Mouse (Mus musculus): Measurements from ENCODE around the gene Mtnr1a. TPM values are rescaled to one million over a fixed set of nuclear protein-coding genes. Genes with fewer than 3 reads are reported as not detected.

Mtnr1a gene
- polyA plus RNA-seq, 1 experiment, result not detected

DNA sequence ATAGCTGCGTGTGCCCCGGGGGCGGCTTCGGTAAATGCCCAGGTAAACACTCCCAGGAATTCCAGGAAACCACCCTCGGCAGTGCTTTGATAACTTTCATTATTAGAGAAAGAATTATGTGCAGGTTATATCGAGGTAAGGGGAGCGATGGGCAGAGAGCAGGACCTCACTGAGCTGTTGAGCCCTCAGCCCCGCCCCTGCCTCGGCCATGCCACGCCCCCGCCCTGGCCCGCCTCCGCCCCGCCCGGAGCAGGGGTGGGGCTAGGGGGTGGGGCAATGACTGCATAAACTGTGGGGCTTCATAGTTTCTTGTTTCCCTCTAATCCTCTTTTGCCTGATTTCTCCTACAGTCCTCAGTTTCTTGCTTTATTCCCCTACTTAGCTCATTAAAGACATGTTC lies 30.6 kb upstream of the Mtnr1a start:
- Histone ChIP-seq H3K36me3 (ENCODE audit: control insufficient read depth, insufficient read depth) (peaks cover 51% of the 10 kb centered on the region), H3K4me2 (ENCODE audit: low read depth) (no peak overlapping the region), H3K79me2 (ENCODE audit: control insufficient read depth, insufficient read depth) (no peaks in the 10 kb centered on the region), H3K27me3 (ENCODE audit: control insufficient read depth, insufficient read depth, insufficient read length) (no peaks in the 10 kb centered on the region), H3ac (ENCODE audit: control insufficient read depth, insufficient read length) (no peak overlapping the region), H3K4me3 (no peak overlapping the region)
- TF ChIP-seq POLR2AphosphoS2 (IDR thresholded peaks at IDR 0.05; ENCODE audit: insufficient read length, low read depth) (no peak), MAX (IDR thresholded peaks at IDR 0.05; ENCODE audit: low read depth) (no peak), MYOG (IDR thresholded peaks at IDR 0.05; ENCODE audit: control insufficient read depth in 1 of 3, insufficient read depth in 1 of 3, insufficient read length in 2 of 3, low read depth in 2 of 3) (no peak), E2F4 (IDR thresholded peaks at IDR 0.05; ENCODE audit: insufficient read depth) (no peak), MYOD1 (IDR thresholded peaks at IDR 0.05; ENCODE audit: control insufficient read depth in 1 of 3, insufficient read length in 2 of 3, low read depth in 2 of 3) (no peak), REST (IDR thresholded peaks at IDR 0.05; ENCODE audit: insufficient read depth, insufficient read length) (no peak), CEBPB (IDR thresholded peaks at IDR 0.05; ENCODE audit: insufficient read depth, poor library complexity, severe bottlenecking) (no peak), USF1 (IDR thresholded peaks at IDR 0.05; ENCODE audit: low read depth) (no peak)

DNA sequence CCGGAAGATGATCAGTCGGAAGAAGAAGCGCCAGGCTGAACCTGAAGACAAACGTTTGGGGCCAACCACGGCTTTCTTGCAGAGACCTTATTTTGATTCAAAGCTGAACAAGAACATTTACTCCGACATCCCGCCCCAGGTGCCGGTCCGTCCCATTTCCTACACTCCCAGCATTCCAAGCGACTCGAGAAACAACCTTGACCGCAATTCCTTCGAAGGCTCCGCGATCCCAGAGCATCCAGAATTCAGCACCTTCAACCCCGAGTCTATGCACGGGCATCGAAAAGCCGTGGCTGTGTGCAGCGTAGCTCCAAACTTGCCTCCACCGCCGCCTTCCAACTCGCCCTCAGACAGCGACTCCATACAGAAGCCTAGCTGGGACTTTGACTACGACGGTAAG lies 24.8 kb upstream of the Mtnr1a start:
- Histone ChIP-seq H3K4me3 (no peak overlapping the region), H3K27me3 (ENCODE audit: control insufficient read depth, insufficient read depth, insufficient read length) (no peaks in the 10 kb centered on the region), H3K36me3 (ENCODE audit: control insufficient read depth, insufficient read depth) (peaks cover 23% of the 10 kb centered on the region), H3ac (ENCODE audit: control insufficient read depth, insufficient read length) (no peak overlapping the region), H3K79me2 (ENCODE audit: control insufficient read depth, insufficient read depth) (no peaks in the 10 kb centered on the region), H3K4me2 (ENCODE audit: low read depth) (no peak overlapping the region)
- TF ChIP-seq POLR2AphosphoS2 (IDR thresholded peaks at IDR 0.05; ENCODE audit: insufficient read length, low read depth), result no peak
- no peak for TF ChIP-seq SRF (IDR thresholded peaks at IDR 0.05; ENCODE audit: control insufficient read depth, insufficient read length, low read depth)
- TF ChIP-seq REST (IDR thresholded peaks at IDR 0.05; ENCODE audit: insufficient read depth, insufficient read length), result no peak
- TF ChIP-seq CEBPB (IDR thresholded peaks at IDR 0.05; ENCODE audit: insufficient read depth, poor library complexity, severe bottlenecking), result no peak
- no peak for TF ChIP-seq MAX (IDR thresholded peaks at IDR 0.05; ENCODE audit: low read depth)
- TF ChIP-seq POLR2A (IDR thresholded peaks at IDR 0.05; ENCODE audit: insufficient read length, low read depth), result no peak
- TF ChIP-seq TCF3 (IDR thresholded peaks at IDR 0.05; ENCODE audit: insufficient read length, low read depth), result no peak
- TF ChIP-seq E2F4 (IDR thresholded peaks at IDR 0.05; ENCODE audit: insufficient read depth), result no peak
- no peak for TF ChIP-seq USF1 (IDR thresholded peaks at IDR 0.05; ENCODE audit: low read depth)

DNA sequence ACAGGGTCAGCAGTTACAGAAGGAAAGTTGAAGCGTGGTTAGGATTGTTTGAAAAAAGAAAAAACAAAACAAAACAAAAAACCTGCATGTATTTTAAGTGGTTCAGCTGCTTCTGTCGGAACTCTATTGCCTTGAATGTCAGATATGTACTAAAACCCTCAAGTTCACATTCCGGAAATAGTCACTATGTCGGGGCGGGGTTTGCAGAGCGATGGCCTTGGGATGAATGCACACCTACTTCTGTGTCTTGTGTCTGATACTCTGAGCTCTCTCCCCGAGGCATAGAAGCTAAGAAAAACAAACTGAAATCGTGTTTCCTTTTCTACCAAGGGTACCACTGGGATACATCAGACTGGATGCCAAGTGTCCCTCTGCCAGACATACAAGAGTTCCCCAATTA lies 18.5 kb upstream of the Mtnr1a start:
- TF ChIP-seq POLR2A (IDR thresholded peaks at IDR 0.05; ENCODE audit: insufficient read length, low read depth) (no peak), TCF3 (IDR thresholded peaks at IDR 0.05; ENCODE audit: insufficient read length, low read depth) (no peak), USF1 (IDR thresholded peaks at IDR 0.05; ENCODE audit: low read depth) (no peak), POLR2AphosphoS2 (IDR thresholded peaks at IDR 0.05; ENCODE audit: insufficient read length, low read depth) (no peak), REST (IDR thresholded peaks at IDR 0.05; ENCODE audit: insufficient read depth, insufficient read length) (no peak), TCF12 (IDR thresholded peaks at IDR 0.05; ENCODE audit: insufficient read depth, poor library complexity, severe bottlenecking) (no peak), SRF (IDR thresholded peaks at IDR 0.05; ENCODE audit: control insufficient read depth, insufficient read length, low read depth) (no peak)
- H3K36me3 ChIP-seq (ENCODE audit: control insufficient read depth, insufficient read depth), result peaks cover 15% of the 10 kb centered on the region

DNA sequence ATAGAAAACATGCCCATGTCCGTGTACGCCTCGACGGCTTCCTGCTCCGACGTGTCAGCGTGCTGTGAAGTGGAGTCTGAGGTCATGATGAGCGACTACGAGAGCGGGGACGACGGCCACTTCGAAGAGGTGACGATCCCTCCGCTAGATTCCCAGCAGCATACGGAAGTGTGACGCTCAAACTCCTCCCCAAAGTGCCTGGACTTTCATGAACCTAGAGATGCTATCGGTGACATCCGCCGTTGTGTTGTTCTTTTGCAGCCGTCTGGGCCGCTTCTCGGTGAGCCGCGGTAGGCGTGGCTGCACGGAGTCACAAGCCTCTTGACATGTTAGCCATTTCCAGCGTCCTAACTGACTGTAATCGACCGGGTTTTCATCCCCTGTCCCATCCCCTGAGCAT lies 17.7 kb upstream of the Mtnr1a start:
- Histone ChIP-seq H3ac (ENCODE audit: control insufficient read depth, insufficient read length) (no peak overlapping the region), H3K4me3 (no peak overlapping the region), H3K27me3 (ENCODE audit: control insufficient read depth, insufficient read depth, insufficient read length) (no peaks in the 10 kb centered on the region), H3K79me2 (ENCODE audit: control insufficient read depth, insufficient read depth) (no peaks in the 10 kb centered on the region), H3K36me3 (ENCODE audit: control insufficient read depth, insufficient read depth) (peaks cover 15% of the 10 kb centered on the region), H3K4me2 (ENCODE audit: low read depth) (no peak overlapping the region)
- no peak for TF ChIP-seq TCF12 (IDR thresholded peaks at IDR 0.05; ENCODE audit: insufficient read depth, poor library complexity, severe bottlenecking)
- no peak for TF ChIP-seq SRF (IDR thresholded peaks at IDR 0.05; ENCODE audit: control insufficient read depth, insufficient read length, low read depth)
- no peak for TF ChIP-seq POLR2AphosphoS2 (IDR thresholded peaks at IDR 0.05; ENCODE audit: insufficient read length, low read depth)
- no peak for TF ChIP-seq USF1 (IDR thresholded peaks at IDR 0.05; ENCODE audit: low read depth)
- no peak for TF ChIP-seq REST (IDR thresholded peaks at IDR 0.05; ENCODE audit: insufficient read depth, insufficient read length)
- TF ChIP-seq MYOD1 (IDR thresholded peaks at IDR 0.05; ENCODE audit: control insufficient read depth in 1 of 3, insufficient read length in 2 of 3, low read depth in 2 of 3), result no peak
- no peak for TF ChIP-seq TCF3 (IDR thresholded peaks at IDR 0.05; ENCODE audit: insufficient read length, low read depth)
- TF ChIP-seq CEBPB (IDR thresholded peaks at IDR 0.05; ENCODE audit: insufficient read depth, poor library complexity, severe bottlenecking), result no peak
- no peak for TF ChIP-seq E2F4 (IDR thresholded peaks at IDR 0.05; ENCODE audit: insufficient read depth)
- TF ChIP-seq POLR2A (IDR thresholded peaks at IDR 0.05; ENCODE audit: insufficient read length, low read depth), result no peak
- TF ChIP-seq MYOG (IDR thresholded peaks at IDR 0.05; ENCODE audit: control insufficient read depth in 1 of 3, insufficient read depth in 1 of 3, insufficient read length in 2 of 3, low read depth in 2 of 3), result no peak
- TF ChIP-seq MAX (IDR thresholded peaks at IDR 0.05; ENCODE audit: low read depth), result no peak

More for the DNA sequence above, 18.5 kb upstream of the Mtnr1a start:
- Histone ChIP-seq H3K4me3 (no peak overlapping the region), H3ac (ENCODE audit: control insufficient read depth, insufficient read length) (no peak overlapping the region), H3K4me2 (ENCODE audit: low read depth) (no peak overlapping the region), H3K79me2 (ENCODE audit: control insufficient read depth, insufficient read depth) (no peaks in the 10 kb centered on the region), H3K27me3 (ENCODE audit: control insufficient read depth, insufficient read depth, insufficient read length) (no peaks in the 10 kb centered on the region)

DNA sequence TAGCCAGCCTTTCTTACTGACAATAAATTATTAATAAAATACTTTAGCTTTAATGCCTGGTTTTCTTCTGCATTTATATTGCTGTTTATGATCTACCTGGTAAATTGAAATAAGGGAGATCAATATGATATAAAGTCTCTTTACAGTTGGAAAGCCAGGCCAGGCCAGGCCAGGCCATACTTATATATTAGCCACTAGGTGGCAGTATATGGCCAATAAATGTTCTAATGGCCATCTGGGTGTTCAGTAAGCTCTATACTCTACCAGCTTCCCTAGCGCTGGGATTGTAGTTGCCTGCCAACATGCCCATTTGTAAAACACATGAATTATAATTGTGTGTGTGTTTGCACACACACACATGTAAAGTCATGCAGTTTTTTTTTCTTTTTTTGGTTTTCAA lies 16.7 kb upstream of the Mtnr1a start:
- Histone ChIP-seq H3K36me3 (ENCODE audit: control insufficient read depth, insufficient read depth) (peaks cover 15% of the 10 kb centered on the region), H3ac (ENCODE audit: control insufficient read depth, insufficient read length) (no peak overlapping the region), H3K4me3 (no peak overlapping the region), H3K4me2 (ENCODE audit: low read depth) (no peak overlapping the region), H3K27me3 (ENCODE audit: control insufficient read depth, insufficient read depth, insufficient read length) (no peaks in the 10 kb centered on the region), H3K79me2 (ENCODE audit: control insufficient read depth, insufficient read depth) (no peaks in the 10 kb centered on the region)
- no peak for TF ChIP-seq E2F4 (IDR thresholded peaks at IDR 0.05; ENCODE audit: insufficient read depth)
- TF ChIP-seq USF1 (IDR thresholded peaks at IDR 0.05; ENCODE audit: low read depth), result no peak
- no peak for TF ChIP-seq POLR2A (IDR thresholded peaks at IDR 0.05; ENCODE audit: insufficient read length, low read depth)
- TF ChIP-seq MYOD1 (IDR thresholded peaks at IDR 0.05; ENCODE audit: control insufficient read depth in 1 of 3, insufficient read length in 2 of 3, low read depth in 2 of 3), result no peak
- TF ChIP-seq POLR2AphosphoS2 (IDR thresholded peaks at IDR 0.05; ENCODE audit: insufficient read length, low read depth), result no peak
- TF ChIP-seq TCF3 (IDR thresholded peaks at IDR 0.05; ENCODE audit: insufficient read length, low read depth), result no peak
- no peak for TF ChIP-seq SRF (IDR thresholded peaks at IDR 0.05; ENCODE audit: control insufficient read depth, insufficient read length, low read depth)
- TF ChIP-seq MAX (IDR thresholded peaks at IDR 0.05; ENCODE audit: low read depth), result no peak
- no peak for TF ChIP-seq MYOG (IDR thresholded peaks at IDR 0.05; ENCODE audit: control insufficient read depth in 1 of 3, insufficient read depth in 1 of 3, insufficient read length in 2 of 3, low read depth in 2 of 3)

Data from myocyte (in vitro differentiated cells).